Mouse (Mus musculus) forebrain, embryonic 15.5 days (tissue): ENCODE results near the gene Vmn1r103. TPM values are rescaled to one million over a fixed set of nuclear protein-coding genes. Genes with fewer than 3 reads are reported as not detected.
"Not testable (repeated sequence)": the region's sequence is repeated elsewhere in the genome, so short reads cannot be mapped to it uniquely, and the experiment has no call there.

ENCODE experiments used
- ATAC-seq: fragments of 200-750 bp; cut with Nextera tagmentation; replicated peaks from 2 replicates; pipeline ENCODE4 v1.8.0; 2017; ENCODE audit warnings: mild to moderate bottlenecking, moderate TSS enrichment, moderate library complexity
- H3K27ac ChIP-seq: fragments of 300-500 bp; sonication (generic); replicated peaks from 2 replicates; pipeline ENCODE4 v1.5.1; 2015; ENCODE audit warnings: mild to moderate bottlenecking, inconsistent platforms
- H3K27me3 ChIP-seq: fragments of 300-500 bp; sonication (generic); 2 replicates; pipeline ENCODE4 v1.6.1; 2015; ENCODE audit warnings: inconsistent platforms
- H3K36me3 ChIP-seq: fragments of 300-500 bp; sonication (generic); 2 replicates; pipeline ENCODE4 v1.6.1; 2015; ENCODE audit warnings: mild to moderate bottlenecking, inconsistent platforms
- H3K4me1 ChIP-seq: fragments of 300-500 bp; sonication (generic); 2 replicates; pipeline ENCODE4 v1.6.1; 2015; ENCODE audit warnings: inconsistent platforms
- H3K4me2 ChIP-seq: fragments of 300-500 bp; sonication (generic); replicated peaks from 2 replicates; pipeline ENCODE4 v1.6.1; 2015; ENCODE audit warnings: mild to moderate bottlenecking, inconsistent platforms
- H3K4me3 ChIP-seq: fragments of 300-500 bp; sonication (generic); 2 replicates; pipeline ENCODE4 v1.5.1; 2015; ENCODE audit warnings: mild to moderate bottlenecking, inconsistent platforms
- H3K9ac ChIP-seq: fragments of 300-500 bp; sonication (generic); replicated peaks from 2 replicates; pipeline ENCODE4 v1.6.1; 2015; ENCODE audit warnings: mild to moderate bottlenecking, inconsistent platforms
- H3K9me3 ChIP-seq: fragments of 300-500 bp; sonication (generic); 2 replicates; pipeline ENCODE4 v1.6.1; 2016; ENCODE audit warnings: inconsistent platforms
- WGBS: fragments of 180-500 bp; shearing (Covaris S2); methylation state at CpG from one replicate; pipeline ENCODE4 v1.1.7; 2015; ENCODE audit warnings: mixed read lengths; 5-methylcytosine and 5-hydroxymethylcytosine counted together
- polyA plus RNA-seq: library from polyadenylated mRNA; unstranded; fragments of >200 nt; fragmentation: Nextera tagmentation; extraction: Ambion mirVana; gene quantifications from 2 replicates; pipeline ENCODE4 v1.2.1, GENCODE M21; 2015

Gene Vmn1r103
- not detected in 2 replicates for polyA plus RNA-seq

- not testable (repeated sequence) for H3K27ac ChIP-seq, H3K4me3 ChIP-seq, H3K4me2 ChIP-seq, H3K9ac ChIP-seq, ATAC-seq, H3K9me3 ChIP-seq, H3K36me3 ChIP-seq, H3K27me3 ChIP-seq, H3K4me1 ChIP-seq
- 0% methylated on average over 1 of the region's 3 CpGs for WGBS
Measured at GRCm38 (mm10) chr7:20510434-20510833, at the start of gene Vmn1r103. Gene Vmn1r103, minus strand, starts transcription at chr7:20510534.

GRCm38 (mm10) chr7:20545657-20546056, 35.3 kb upstream of the Vmn1r103 start, which contains the start of gene Gm5726:
Gene Gm5726, minus strand, starts transcription at chr7:20545757.
- WGBS: no CpG with 5 or more reads among the region's 1 CpGs
- not testable (repeated sequence) for H3K4me1 ChIP-seq, H3K36me3 ChIP-seq, H3K4me3 ChIP-seq, H3K9me3 ChIP-seq, H3K4me2 ChIP-seq, H3K27me3 ChIP-seq, H3K9ac ChIP-seq, ATAC-seq, H3K27ac ChIP-seq

- H3K4me1 ChIP-seq, H3K36me3 ChIP-seq, H3K9ac ChIP-seq, ATAC-seq, H3K9me3 ChIP-seq, H3K4me2 ChIP-seq, H3K4me3 ChIP-seq, H3K27ac ChIP-seq, H3K27me3 ChIP-seq: not testable (repeated sequence)
- no CpG with 5 or more reads among the region's 3 CpGs for WGBS
Measured at GRCm38 (mm10) chr7:20533537-20533936, 23.2 kb upstream of the Vmn1r103 start, which contains the start of gene Vmn1r104. Gene Vmn1r104, plus strand, starts transcription at chr7:20533837.

- ATAC-seq, H3K36me3 ChIP-seq, H3K4me3 ChIP-seq, H3K4me1 ChIP-seq, H3K9ac ChIP-seq, H3K4me2 ChIP-seq, H3K27ac ChIP-seq, H3K27me3 ChIP-seq, H3K9me3 ChIP-seq: not testable (repeated sequence)
- no CpG with 5 or more reads among the region's 5 CpGs for WGBS
Measured at GRCm38 (mm10) chr7:20474825-20475224, 35.5 kb downstream of the Vmn1r103 start, which contains the start of gene Gm10670. Gene Gm10670, minus strand, starts transcription at chr7:20474925.

Other genes starting within 250 kb of the Vmn1r103 start
- gene Gm5890, start 247.7 kb downstream of the Vmn1r103 start, polyA plus RNA-seq: not detected in 2 replicates
- gene Gm4133, start 176.5 kb downstream of the Vmn1r103 start, polyA plus RNA-seq: not detected in 2 replicates
- gene Gm5728, start 135.1 kb downstream of the Vmn1r103 start, polyA plus RNA-seq: not detected in 2 replicates
- gene Vmn1r100, start 92.6 kb downstream of the Vmn1r103 start, polyA plus RNA-seq: not detected in 2 replicates
- gene Vmn1r101, start 67.9 kb downstream of the Vmn1r103 start, polyA plus RNA-seq: not detected in 2 replicates
- gene Gm10670, start 35.6 kb downstream of the Vmn1r103 start, polyA plus RNA-seq: not detected in 2 replicates
- not detected in 2 replicates for gene Vmn1r104, start 23.3 kb upstream of the Vmn1r103 start, polyA plus RNA-seq
- not detected in 2 replicates for gene Gm5726, start 35.2 kb upstream of the Vmn1r103 start, polyA plus RNA-seq
- gene Gm4141, start 65.7 kb upstream of the Vmn1r103 start, polyA plus RNA-seq: not detected in 2 replicates
- not detected in 2 replicates for gene Gm4513, start 88.5 kb upstream of the Vmn1r103 start, polyA plus RNA-seq
- not detected in 2 replicates for gene Vmn1r107, start 158.4 kb upstream of the Vmn1r103 start, polyA plus RNA-seq
- gene Vmn1r111, start 192.7 kb upstream of the Vmn1r103 start, polyA plus RNA-seq: not detected in 2 replicates
- gene Gm10668, start 220.1 kb upstream of the Vmn1r103 start, polyA plus RNA-seq: not detected in 2 replicates